Mouse (Mus musculus) brain, adult 2 months (tissue): ENCODE results near the gene Dscaml1.

ENCODE experiments used
- DNase-seq: peaks from one replicate; pipeline ENCODE4 v3.0.0; 2011; ENCODE audit warnings: low read depth, low spot score

Dscaml1 gene

DNA sequence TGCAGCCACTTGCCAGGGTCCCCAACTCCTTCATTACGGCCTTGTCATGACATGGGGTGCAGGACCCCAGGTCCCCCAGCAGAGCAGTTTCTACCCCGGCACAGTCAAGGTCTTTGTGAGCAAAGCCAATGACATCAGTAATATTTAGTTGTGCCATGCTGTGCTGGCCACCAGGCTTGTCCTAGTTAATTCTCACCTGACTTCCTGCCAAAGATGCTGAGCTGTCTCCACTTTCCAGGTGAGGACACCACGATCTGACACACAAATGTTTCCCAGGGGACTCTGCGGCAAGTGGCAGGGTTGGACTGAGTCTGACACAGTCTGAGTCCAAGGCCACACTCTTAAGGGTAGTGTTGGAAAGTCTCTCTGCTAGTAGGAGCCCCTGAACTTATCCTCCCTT lies at the start of gene Dscaml1:
Gene Dscaml1, plus strand, starts transcription at position 173 of the 400 bp plus-strand sequence.
- peak; percentile 91 for DNase-seq

DNA sequence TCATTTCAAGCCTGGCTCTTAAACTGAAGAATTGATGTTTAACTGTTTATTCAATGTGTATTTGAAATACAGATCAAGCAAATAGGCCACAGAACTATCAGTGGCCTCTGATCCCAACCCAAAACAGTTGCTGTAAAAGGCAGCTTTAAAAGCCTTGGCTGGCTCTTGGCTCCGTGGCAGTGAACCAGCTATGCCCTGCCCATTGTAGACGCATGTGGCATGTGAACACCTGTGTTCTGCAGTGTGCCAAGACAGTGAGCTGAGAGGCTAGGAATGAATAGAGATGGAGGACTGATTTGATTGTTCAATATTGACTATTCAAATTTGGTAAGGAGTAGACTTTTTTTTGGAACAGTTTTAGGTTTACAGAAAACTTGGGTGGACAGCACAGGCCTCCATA lies 49.5 kb upstream of the Dscaml1 start:
- peak; percentile 80 for DNase-seq

DNA sequence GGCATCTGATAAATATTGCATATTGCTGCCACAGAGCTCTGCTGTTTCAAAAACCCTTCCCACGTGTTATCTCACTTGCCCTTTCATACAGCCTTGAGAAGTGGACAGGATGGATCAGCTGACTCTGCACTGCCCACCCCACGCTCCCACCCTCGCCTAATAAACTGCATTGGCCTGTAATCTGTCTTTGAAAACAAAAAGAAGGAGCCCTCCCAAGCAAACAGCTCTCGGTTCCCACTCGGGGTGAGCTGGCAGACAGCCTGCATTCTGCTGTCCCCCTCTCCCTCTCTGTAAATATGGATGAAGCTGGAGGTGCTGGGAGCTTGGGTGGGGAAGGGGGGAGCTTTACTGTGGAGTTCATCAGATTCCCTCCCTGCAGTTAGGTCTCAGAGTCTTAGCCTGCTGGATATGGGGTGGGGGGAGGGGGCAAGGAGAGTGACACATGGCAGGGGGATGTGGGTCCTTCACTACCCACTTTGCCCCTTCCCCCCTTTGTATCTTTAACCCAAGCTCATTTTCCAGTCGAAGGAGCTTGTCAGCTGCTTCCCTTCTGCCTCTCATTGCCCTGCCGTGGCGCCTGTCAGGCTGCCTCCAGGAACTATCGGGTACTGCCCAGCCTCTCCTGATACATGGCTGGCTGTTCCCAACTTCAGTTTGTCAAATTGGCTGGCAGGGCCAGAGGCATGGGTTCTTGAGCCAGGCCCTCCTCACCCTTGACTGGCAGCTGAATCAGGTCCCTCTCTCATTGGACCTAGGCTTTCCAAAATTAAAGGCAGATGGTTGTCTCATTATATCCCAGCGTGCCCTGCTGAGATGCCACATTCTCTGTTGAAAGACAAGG lies 45.8 kb upstream of the Dscaml1 start:
- peak; percentile 90 for DNase-seq

DNA sequence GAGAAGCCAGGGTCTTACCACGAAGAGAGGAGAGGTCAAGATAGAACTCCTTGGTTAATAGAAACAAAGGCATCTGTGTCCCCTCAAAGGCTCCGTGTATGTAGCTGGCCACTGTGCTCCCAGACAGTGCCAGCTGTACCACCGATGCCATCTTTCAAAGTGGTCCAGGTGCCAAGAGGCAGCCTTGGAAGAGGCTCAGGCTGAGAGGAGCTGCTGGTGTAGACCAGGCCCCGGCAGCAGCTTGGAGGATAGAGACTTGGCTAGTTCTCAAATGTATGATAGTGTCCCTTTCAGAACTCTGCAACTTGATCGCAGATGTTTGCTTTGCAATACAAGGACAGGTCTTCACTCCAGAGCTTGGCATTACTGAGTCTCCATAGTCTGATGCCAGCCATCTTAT lies 44.1 kb upstream of the Dscaml1 start:
- peak; percentile 77 for DNase-seq

DNA sequence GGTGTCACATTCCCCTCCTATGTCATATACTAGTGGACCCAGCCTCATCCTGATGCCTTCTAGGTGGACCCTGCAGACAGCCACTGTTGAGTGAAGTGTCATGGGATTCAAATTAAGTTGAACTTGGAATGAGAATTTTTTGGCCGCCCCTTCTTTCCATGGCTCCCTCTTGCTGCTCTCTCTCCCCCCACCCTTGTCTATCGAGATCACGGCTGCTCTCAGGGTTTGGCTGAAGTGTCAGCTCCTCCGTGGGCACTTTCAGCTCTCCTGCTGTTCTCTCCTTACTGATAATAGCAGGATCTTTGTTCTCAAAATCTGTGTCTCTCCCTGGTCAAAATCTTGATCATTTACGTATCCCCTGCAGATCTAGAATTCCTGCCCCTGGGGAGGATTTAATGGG lies 43.6 kb upstream of the Dscaml1 start:
- DNase-seq = no peak

DNA sequence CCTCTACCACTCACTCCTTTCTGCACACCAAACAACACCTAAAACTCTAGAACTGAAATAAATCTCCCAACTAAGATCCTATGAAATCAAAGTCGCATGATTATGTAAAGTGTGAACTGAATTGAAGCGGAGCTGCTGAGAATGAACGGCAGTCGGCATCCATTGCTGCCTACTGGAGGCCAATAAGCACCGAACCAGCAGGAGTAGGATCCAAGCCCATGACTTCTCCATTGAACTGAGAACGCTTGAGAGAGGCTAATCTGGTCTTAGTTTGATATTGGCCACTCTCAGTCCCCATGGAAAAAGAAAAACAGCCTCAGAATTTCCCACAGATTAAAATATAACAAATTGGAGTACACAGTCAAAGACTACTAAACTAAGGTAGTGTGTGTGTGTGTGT lies 42.5 kb upstream of the Dscaml1 start:
- DNase-seq = peak; percentile 26

DNA sequence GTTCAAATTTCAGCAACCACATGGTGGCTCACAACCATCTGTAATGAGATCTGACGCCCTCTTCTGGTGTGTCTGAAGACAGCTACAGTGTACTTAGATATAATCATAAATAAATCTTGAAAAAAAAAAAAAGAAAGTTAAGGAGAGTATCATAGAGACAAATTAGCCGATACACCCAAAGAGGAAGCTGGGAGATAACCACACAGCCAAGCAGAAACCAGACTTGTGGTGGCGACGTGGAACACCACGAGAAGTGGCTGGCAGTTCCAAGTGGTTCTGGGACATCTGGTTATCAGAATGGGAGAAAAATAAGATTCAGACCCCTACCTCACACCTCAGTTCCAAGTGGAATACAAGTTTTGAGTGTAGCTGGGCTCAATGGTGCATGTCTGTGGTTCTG lies 39.7 kb upstream of the Dscaml1 start:
- no peak for DNase-seq

DNA sequence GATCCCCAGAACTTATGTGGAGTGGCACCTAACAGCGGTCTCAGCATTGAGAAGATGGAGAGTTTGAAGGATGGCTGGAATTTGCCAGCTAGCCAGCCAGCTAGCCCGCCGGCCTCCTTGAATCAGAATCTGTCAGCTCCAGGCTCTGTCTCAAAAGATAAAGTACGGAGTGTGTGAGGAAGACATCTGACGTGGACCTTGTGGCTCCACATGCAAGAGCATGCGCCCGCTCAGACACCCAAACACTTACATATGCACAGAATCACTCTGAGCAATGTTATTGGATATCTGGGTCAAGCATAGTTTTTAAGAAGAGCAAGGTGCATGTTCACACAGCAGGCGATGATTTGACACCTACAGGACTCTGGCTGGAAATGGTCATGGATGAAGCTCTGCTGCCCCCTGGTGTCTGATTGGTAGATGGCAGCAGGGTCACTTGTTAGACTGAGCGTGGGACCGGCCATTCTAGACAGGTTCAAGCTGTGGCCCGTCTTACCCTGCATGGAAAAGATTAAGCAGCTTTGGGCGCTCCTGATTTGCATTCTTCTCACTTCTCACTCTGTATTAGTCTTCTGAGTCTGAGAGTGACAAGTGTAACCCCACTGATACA lies 37.9 kb upstream of the Dscaml1 start:
- peak; percentile 93 for DNase-seq

DNA sequence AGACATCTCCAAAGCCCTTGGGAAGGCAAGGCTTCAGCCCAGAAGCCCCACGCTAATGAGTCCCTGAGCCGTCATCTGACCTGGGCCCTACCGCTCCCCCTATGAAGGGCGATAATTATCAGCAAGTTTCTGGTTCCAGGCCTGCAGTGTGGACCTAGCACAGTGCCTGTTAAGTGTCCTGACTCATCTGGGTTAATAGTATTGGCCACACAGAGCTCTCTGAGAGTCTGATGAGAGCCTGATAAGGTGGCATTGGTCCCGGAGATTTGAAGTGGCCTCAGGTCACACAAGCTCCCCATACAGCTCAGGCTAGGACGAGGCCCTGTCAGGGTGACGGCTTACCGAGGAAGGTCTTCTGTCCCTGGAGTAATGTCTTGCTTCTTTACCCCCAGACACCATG lies 36.8 kb upstream of the Dscaml1 start:
- DNase-seq = no peak

DNA sequence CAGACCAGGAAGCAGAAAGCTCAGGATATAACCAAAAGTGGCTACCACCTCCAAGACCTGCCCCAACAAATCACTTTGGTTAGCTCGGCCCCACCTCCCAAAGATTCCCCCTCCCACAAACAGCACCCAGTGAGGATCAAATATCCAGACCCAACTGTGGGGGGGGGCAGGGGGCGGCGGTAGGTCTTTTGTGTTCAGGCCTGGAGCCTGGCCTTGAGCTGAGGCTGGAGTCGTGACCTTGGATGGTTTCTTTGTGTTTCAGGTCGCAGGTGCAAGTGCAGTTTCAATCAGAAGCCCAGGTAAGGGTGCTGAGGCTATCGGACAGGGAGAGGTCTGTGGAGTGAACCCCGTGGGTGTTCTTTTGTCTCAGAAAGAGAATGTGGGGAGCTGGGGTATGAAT lies 35.1 kb upstream of the Dscaml1 start:
- no peak for DNase-seq

DNA sequence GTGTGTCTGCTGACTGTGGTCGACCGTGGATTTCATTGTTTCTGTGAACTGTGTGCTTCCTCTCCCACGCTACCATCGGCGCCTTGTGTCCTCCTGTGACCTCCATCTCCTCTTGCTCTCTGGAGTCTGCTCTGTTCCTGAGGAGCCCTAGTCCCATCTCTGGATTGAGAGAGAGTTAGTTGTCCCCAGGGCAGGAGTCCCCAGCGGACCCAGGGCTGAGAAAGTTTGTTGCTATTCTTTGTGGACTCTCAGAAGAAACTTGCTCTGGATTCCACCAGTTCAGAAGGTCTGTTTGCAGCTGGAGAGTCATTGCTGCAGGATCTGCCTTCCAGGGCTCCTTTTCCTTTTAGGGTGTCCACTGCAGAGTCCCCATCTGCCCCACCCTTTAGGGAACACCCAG lies 31.2 kb upstream of the Dscaml1 start:
- DNase-seq = no peak

DNA sequence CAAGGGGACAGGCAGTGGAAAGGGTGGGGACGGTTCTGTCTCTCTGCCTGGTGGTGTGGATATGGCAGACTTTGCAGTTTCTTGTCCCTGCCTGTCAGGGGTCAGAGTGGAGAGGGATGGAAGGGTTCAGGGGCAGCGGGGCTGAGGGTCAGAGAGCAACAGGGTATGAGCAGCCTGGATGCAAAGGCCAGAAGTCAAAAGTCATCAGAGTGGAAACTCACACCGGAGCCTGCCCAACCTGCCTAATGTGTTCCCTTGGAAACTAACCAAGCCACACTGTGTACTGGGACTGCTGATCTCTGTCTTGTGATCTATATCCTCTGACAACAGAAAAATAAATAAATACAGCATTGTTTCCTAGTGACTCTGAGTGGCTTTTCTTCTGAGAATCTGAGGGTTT lies 30.6 kb upstream of the Dscaml1 start:
- DNase-seq = no peak

DNA sequence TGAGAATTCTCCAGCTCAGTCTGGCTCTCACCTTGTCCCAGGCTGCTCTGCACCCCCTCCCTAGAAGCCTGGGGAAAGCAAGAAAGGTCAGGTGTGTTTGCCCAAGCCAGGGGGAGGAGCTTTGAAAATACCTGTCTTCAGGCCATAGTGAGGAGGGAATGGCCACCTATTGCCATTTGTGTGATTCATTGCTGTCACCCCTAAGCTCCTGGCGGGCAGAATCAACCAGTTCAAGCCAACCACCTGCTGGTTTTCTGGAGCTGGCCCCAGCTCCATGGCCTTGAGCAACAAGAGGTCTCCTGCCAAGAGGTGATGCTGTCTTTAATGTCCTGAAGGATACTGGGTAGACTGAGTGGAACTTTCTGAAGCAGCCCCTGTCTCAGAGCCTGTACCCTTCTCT lies 28.1 kb upstream of the Dscaml1 start:
- DNase-seq = peak; percentile 83

DNA sequence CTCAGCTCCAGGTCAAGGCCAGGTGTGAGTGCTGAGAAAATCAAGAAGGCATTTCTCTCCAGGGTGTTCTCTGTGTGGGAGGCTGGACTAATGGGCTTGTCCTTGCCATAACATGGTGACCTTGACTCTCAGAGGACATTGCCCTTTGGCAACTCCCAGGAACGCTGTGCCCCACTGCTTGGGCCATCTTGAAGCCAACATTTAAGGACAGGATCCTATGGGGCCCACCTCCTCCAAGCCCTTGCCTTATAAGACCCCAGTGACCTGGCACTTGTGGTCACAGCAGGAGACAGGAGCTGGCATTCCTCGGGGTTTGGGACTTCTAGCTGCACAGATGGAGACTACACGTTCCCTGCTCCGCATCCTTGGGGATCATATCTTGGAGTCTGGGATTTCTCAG lies 27.0 kb upstream of the Dscaml1 start, which contains the start of gene Fxyd2:
Gene Fxyd2, plus strand, starts transcription at position 236 of the 400 bp plus-strand sequence.
- no peak for DNase-seq

DNA sequence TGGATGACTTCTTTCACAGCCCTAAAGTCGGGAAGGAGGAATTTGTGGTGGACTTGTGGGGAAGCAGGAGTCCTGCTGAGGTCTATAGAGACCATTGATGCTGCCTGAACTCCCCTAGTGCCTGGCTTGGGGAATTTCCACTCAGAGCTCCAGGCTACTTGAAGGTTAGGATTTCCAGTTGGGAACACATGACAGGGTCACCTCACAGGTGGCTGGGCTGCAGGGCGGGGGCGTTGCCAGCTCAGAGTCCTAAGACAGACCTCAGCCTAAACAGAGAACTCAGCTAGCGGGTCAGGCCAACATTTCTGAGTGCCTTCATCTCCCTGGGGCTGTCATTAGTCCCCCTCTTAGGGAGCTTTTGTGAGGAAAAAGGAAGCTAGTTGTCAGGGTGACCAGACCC lies 24.6 kb upstream of the Dscaml1 start:
- DNase-seq = no peak

DNA sequence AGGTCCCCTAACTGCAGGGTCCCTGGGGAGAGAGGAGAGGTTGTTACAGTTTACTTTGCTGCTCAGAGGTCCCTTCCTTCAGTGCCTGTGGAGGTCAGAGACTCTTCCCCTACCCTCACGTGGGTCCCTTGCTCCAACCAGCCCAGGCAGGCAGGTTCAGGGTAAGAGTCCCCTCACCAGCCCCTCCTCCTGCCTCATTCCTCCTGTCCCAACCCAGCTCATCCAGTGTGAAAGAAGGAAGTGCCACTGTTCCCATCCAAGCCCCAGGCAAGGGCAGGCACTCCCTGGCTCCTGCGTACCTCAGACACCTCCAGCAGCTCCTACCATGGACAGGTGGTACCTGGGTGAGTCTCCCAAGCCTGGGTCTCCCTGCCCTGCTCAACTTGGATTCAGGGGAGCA lies 23.5 kb upstream of the Dscaml1 start:
- DNase-seq = no peak

DNA sequence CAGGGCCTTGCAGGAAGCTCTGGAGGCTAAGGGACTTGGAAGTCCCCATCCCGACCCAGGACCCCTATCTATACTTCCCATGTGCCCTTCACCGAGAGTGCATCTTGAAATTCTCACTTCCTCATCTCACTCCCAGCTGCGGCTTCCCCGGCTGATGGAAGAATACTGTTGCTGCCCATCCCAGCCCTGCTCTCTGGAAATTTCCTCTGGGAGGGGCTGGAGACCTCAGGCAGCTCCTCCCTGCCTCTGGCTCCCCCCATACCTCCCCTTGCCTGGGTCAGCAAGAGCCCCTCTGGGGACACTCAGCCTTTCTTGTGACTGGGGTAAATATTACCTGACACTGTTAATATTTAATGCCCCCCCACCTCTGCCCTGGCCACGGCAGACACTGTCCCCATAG lies 20.7 kb upstream of the Dscaml1 start:
- no peak for DNase-seq

DNA sequence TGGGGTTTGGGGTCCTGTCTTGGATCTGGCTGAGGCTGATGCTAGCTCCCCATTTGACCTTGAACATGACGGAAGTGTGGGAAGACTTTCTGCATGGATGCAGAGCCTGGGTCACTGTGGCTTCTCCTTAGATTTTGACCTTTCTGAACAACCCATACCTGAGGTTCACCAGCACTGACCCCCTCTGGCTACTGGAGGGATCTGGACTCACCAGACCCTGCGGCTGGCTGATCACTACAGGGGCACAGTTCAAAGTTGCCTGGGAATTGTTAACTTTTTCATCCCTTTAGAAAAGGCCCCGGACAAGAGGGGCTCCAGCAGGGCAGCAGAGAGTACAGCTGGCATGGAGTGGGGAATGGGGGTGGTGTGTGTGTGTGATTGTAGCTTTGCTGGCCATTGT lies 19.6 kb upstream of the Dscaml1 start:
- DNase-seq = no peak

DNA sequence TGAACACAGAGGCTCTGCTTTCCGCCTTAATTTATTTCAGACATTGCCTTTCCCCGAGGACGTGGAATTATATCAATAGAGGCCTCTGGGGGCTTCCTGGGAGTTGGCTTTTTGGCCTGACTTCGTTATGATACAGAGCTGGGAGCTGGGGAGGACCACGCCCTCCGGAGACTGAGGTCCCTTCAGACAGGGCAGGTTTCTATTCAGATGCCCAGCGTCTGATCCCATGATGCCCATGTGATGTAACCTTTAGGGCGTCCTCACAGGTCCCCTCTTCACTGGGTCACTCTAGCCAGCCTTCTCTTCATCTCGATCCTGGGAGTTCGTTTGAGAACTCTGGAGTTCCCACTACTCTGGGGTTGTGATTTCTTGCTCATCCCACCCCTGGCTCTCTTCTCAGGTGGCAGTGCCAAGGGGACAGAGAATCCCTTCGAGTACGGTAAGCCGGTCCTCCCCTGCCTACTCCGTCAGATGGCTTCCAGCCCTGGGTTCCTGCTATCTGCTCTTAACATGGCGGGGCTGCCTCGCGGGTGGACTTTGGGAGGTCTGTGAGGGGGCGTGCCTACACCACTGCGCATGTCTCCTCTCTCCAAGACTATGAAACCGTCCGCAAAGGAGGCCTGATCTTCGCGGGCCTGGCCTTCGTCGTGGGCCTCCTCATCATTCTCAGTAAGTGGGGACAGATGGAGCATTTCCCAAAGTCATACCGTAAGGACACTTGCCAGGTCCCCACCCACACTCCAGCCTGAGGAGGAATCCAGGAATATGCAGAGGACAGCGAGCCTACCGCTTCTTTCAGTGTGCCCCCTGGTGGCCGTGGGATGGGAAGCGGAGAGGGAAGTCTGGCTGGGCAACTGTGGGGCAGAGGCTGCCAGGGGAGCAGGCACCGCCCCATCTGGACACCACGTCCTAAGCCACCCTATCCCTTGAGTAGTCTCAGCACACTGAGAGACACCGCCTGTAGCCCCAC lies 18.4 kb upstream of the Dscaml1 start:
- DNase-seq = peak; percentile 92

DNA sequence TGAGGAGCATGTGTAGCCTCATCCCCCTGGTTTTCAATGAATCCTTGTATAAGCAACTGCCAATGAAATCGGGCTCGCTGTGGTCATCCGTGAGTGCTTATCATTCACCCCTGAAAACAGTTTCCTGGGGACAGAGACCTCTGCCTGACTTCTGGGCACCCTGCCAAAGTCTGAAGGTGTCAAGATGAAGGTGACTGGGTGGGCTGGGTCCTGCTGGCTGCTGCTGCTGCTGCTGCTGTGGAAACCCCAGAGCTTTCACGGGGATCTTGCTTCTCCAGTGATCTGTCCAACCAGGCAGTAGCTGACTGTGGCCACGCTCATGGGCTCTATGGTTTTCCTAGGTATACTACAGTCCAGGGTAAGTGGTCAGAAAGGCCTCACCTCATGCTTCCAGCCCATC lies 16.2 kb upstream of the Dscaml1 start:
- no peak for DNase-seq

DNA sequence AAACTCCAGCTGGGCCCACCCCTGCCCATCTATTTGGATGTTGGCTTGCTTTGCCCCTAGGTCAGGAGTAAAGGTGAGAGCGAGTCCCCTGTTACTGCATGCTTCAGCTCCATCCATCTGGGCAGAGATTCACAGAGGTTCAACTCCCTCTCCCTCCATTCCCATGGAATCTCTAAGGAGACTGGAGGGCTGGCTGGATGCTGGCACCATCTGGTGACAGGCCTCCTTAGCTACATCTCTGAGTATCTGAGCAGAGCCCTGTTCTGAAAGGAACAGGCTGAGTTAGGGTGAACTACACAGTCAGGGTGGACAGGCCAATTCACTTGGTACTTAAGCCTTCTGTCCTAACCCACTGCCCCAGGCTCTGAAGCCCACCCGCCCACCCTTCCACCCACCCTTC lies 15.8 kb upstream of the Dscaml1 start:
- no peak for DNase-seq

DNA sequence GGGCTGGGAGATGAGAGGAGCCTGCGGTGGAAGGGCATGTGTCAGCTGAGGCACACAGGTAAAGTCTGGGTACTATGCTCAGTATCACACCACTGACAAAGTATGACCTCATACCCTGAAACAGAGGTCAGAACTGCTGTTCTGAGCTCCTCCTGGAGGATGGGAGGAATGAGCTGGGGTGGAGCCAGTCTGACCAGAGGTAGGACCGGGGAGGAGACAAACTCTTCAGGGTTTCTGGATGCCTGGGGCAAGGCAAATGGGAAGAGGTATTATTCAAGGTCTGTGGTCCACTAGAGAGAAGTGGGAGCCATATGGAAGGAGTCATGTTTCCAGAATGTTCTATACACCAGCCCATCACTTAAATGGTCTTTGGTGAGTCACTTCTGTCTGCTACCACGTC lies 15.3 kb upstream of the Dscaml1 start:
- DNase-seq = no peak
